Mouse (Mus musculus) midbrain, embryonic 15.5 days (tissue): ENCODE data around the gene Slc25a23. TPM values are rescaled to one million over a fixed set of nuclear protein-coding genes. Genes with fewer than 3 reads are reported as not detected.

Experiments used
- ATAC-seq: fragments of 200-750 bp; cut with Nextera tagmentation; replicated peaks from 2 replicates; pipeline ENCODE4 v1.8.0; 2017; ENCODE audit warnings: moderate TSS enrichment
- H3K27ac ChIP-seq: fragments of 300-500 bp; sonication (generic); 2 replicates; pipeline ENCODE4 v1.5.1; 2015; ENCODE audit warnings: mild to moderate bottlenecking, inconsistent platforms
- H3K27me3 ChIP-seq: fragments of 300-500 bp; sonication (generic); replicated peaks from 2 replicates; pipeline ENCODE4 v1.6.1; 2015; ENCODE audit warnings: inconsistent platforms
- H3K36me3 ChIP-seq: fragments of 300-500 bp; sonication (generic); replicated peaks from 2 replicates; pipeline ENCODE4 v1.6.1; 2015; ENCODE audit warnings: inconsistent platforms
- H3K4me1 ChIP-seq: fragments of 300-500 bp; sonication (generic); 2 replicates; pipeline ENCODE4 v1.6.1; 2015; ENCODE audit warnings: inconsistent platforms
- H3K4me2 ChIP-seq: fragments of 300-500 bp; sonication (generic); 2 replicates; pipeline ENCODE4 v1.6.1; 2015; ENCODE audit warnings: inconsistent platforms, mild to moderate bottlenecking, moderate library complexity
- H3K4me3 ChIP-seq: fragments of 300-500 bp; sonication (generic); 2 replicates; pipeline ENCODE4 v1.5.1; 2015; ENCODE audit warnings: mild to moderate bottlenecking, inconsistent platforms
- H3K9ac ChIP-seq: fragments of 300-500 bp; sonication (generic); 2 replicates; pipeline ENCODE4 v1.6.1; 2015; ENCODE audit warnings: mild to moderate bottlenecking, inconsistent platforms
- H3K9me3 ChIP-seq: fragments of 300-500 bp; sonication (generic); 2 replicates; pipeline ENCODE4 v1.6.1; 2016; ENCODE audit warnings: inconsistent platforms
- WGBS: fragments of 180-500 bp; shearing (Covaris S2); methylation state at CpG from one replicate; pipeline ENCODE4 v1.1.7; 2015; ENCODE audit warnings: mixed read lengths; 5-methylcytosine and 5-hydroxymethylcytosine counted together
- polyA plus RNA-seq: library from polyadenylated mRNA; unstranded; fragments of >200 nt; fragmentation: Nextera tagmentation; extraction: Ambion mirVana; gene quantifications from 2 replicates; pipeline ENCODE4 v1.2.1, GENCODE M21; 2015

Slc25a23 gene
- polyA plus RNA-seq, 1 experiment from 2014 or later = 42.5 TPM

GRCm38 (mm10) chr17:57007137-57007905, 52.3 kb downstream of the Slc25a23 start:
- H3K4me2 ChIP-seq = no peak overlapping the region
- peaks cover 44% of the 10 kb centered on the region for H3K36me3 ChIP-seq
- no peak overlapping the region for H3K9ac ChIP-seq
- H3K4me3 ChIP-seq = no peak overlapping the region
- peaks cover 19% of the 10 kb centered on the region for H3K4me1 ChIP-seq
- ATAC-seq = no peak
- H3K27ac ChIP-seq = no peak overlapping the region
- no peaks in the 10 kb centered on the region for H3K9me3 ChIP-seq
- WGBS = 94% methylated on average over 13 of the region's 13 CpGs
- no peaks in the 10 kb centered on the region for H3K27me3 ChIP-seq

GRCm38 (mm10) chr17:57003994-57004393, 55.7 kb downstream of the Slc25a23 start:
- 99% methylated on average over 7 of the region's 7 CpGs for WGBS
- ATAC-seq = no peak

GRCm38 (mm10) chr17:57001228-57001627, 58.4 kb downstream of the Slc25a23 start:
- Histone ChIP-seq H3K9me3 (no peaks in the 10 kb centered on the region), H3K27me3 (no peaks in the 10 kb centered on the region), H3K4me2 (no peak overlapping the region), H3K4me1 (peaks cover 15% of the 10 kb centered on the region), H3K27ac (no peak overlapping the region), H3K9ac (no peak overlapping the region), H3K36me3 (peaks cover 27% of the 10 kb centered on the region), H3K4me3 (no peak overlapping the region)
- ATAC-seq = no peak
- 83% methylated on average over 8 of the region's 8 CpGs for WGBS

More at GRCm38 (mm10) chr17:57003994-57004393, 55.7 kb downstream of the Slc25a23 start:
- no peak overlapping the region for H3K9ac ChIP-seq
- no peak overlapping the region for H3K27ac ChIP-seq
- no peak overlapping the region for H3K4me2 ChIP-seq
- no peaks in the 10 kb centered on the region for H3K4me1 ChIP-seq
- H3K36me3 ChIP-seq = peaks cover 44% of the 10 kb centered on the region
- H3K4me3 ChIP-seq = no peak overlapping the region
- H3K9me3 ChIP-seq = no peaks in the 10 kb centered on the region
- no peaks in the 10 kb centered on the region for H3K27me3 ChIP-seq

GRCm38 (mm10) chr17:56999968-57000609, 59.6 kb downstream of the Slc25a23 start, which contains the start of gene Pspn:
TSS of gene Pspn (minus strand) at chr17:57000018.
- peaks cover 15% of the 10 kb centered on the region for H3K4me1 ChIP-seq
- 85% methylated on average over 9 of the region's 9 CpGs for WGBS
- no peak within 1 kb of the TSS for H3K4me3 ChIP-seq
- H3K27me3 ChIP-seq = no peaks in the 10 kb centered on the region
- peaks cover 24% of the 10 kb centered on the region for H3K36me3 ChIP-seq
- no peaks in the 10 kb centered on the region for H3K9me3 ChIP-seq
- no peak for ATAC-seq
- no peak within 1 kb of the TSS for H3K4me2 ChIP-seq
- H3K27ac ChIP-seq = no peak within 1 kb of the TSS
- H3K9ac ChIP-seq = no peak within 1 kb of the TSS

GRCm38 (mm10) chr17:56999414-56999813, 60.2 kb downstream of the Slc25a23 start:
- Histone ChIP-seq H3K9ac (no peak overlapping the region), H3K4me3 (no peak overlapping the region), H3K4me1 (peaks cover 15% of the 10 kb centered on the region), H3K9me3 (no peaks in the 10 kb centered on the region), H3K36me3 (peaks cover 26% of the 10 kb centered on the region), H3K27me3 (no peaks in the 10 kb centered on the region), H3K27ac (no peak overlapping the region), H3K4me2 (no peak overlapping the region)
- 89% methylated on average over 9 of the region's 9 CpGs for WGBS
- ATAC-seq = no peak

GRCm38 (mm10) chr17:56997029-56997667, 62.5 kb downstream of the Slc25a23 start, which contains the start of gene Alkbh7:
TSS of gene Alkbh7 (plus strand) at chr17:56997339.
- Histone ChIP-seq H3K9ac (peak within 1 kb of the TSS; percentile 84), H3K4me2 (peak within 1 kb of the TSS; percentile 57), H3K4me1 (peaks cover 15% of the 10 kb centered on the region), H3K9me3 (no peaks in the 10 kb centered on the region), H3K36me3 (peaks cover 33% of the 10 kb centered on the region), H3K27me3 (no peaks in the 10 kb centered on the region), H3K4me3 (peak within 1 kb of the TSS; percentile 79), H3K27ac (peak within 1 kb of the TSS; percentile 86)
- ATAC-seq = peak; percentile 98
- under 1% methylated on average over 38 of the region's 38 CpGs for WGBS

GRCm38 (mm10) chr17:56996506-56996905, 63.2 kb downstream of the Slc25a23 start:
- Histone ChIP-seq H3K4me2 (peak overlapping the region; percentile 57), H3K4me3 (peak overlapping the region; percentile 79; the same call in 1 of the 2 replicates), H3K9me3 (no peaks in the 10 kb centered on the region), H3K36me3 (peaks cover 33% of the 10 kb centered on the region), H3K9ac (no peak overlapping the region), H3K4me1 (peaks cover 20% of the 10 kb centered on the region), H3K27ac (no peak overlapping the region), H3K27me3 (no peaks in the 10 kb centered on the region)
- WGBS = 75% methylated on average over 2 of the region's 2 CpGs
- ATAC-seq = 0 out of 2 replicates have a peak, but pooled peaks have one; percentile 0

GRCm38 (mm10) chr17:56995046-56995445, 64.6 kb downstream of the Slc25a23 start:
- H3K4me3 ChIP-seq = no peak overlapping the region
- ATAC-seq = no peak
- H3K4me2 ChIP-seq = no peak overlapping the region
- H3K9ac ChIP-seq = no peak overlapping the region
- H3K9me3 ChIP-seq = no peaks in the 10 kb centered on the region
- no peaks in the 10 kb centered on the region for H3K27me3 ChIP-seq
- WGBS = 93% methylated on average over 8 of the region's 8 CpGs
- H3K27ac ChIP-seq = no peak overlapping the region
- peaks cover 27% of the 10 kb centered on the region for H3K4me1 ChIP-seq
- peaks cover 33% of the 10 kb centered on the region for H3K36me3 ChIP-seq

Other genes with a start within 250 kb of the Slc25a23 start
- 5.4 and 6.0 TPM in 2 replicates for gene Rfx2, start 228.8 kb downstream of the Slc25a23 start, polyA plus RNA-seq
- not detected in 2 replicates for gene Acsbg2, start 185.4 kb downstream of the Slc25a23 start, polyA plus RNA-seq
- gene 1700061G19Rik, start 184.4 kb downstream of the Slc25a23 start, polyA plus RNA-seq = 0.37 and 0.49 TPM in 2 replicates
- gene Mllt1, start 124.4 kb downstream of the Slc25a23 start, polyA plus RNA-seq = 103 and 106 TPM in 2 replicates
- gene Acer1, start 77.7 kb downstream of the Slc25a23 start, polyA plus RNA-seq = not detected in 2 replicates
- 180 and 188 TPM in 2 replicates for gene Clpp, start 69.6 kb downstream of the Slc25a23 start, polyA plus RNA-seq
- gene Alkbh7, start 62.5 kb downstream of the Slc25a23 start, polyA plus RNA-seq = 53.2 and 57.1 TPM in 2 replicates
- 0.68 and 0.83 TPM in 2 replicates for gene Pspn, start 59.8 kb downstream of the Slc25a23 start, polyA plus RNA-seq
- 76.8 TPM in 2 replicates for gene Gtf2f1, start 48.6 kb downstream of the Slc25a23 start, polyA plus RNA-seq
- 0.43 and 0.73 TPM in 2 replicates for gene Gm17949, start 48.4 kb downstream of the Slc25a23 start, polyA plus RNA-seq
- 29.9 and 30.5 TPM in 2 replicates for gene Khsrp, start 28.3 kb downstream of the Slc25a23 start, polyA plus RNA-seq
- gene Slc25a41, start 18.2 kb downstream of the Slc25a23 start, polyA plus RNA-seq = not detected in 2 replicates
- 1.5 and 2.0 TPM in 2 replicates for gene Crb3, start 758 bp downstream of the Slc25a23 start, polyA plus RNA-seq
- gene Dennd1c, start 18.7 kb upstream of the Slc25a23 start, polyA plus RNA-seq = 5.8 TPM in 2 replicates
- gene Tubb4a, start 27.9 kb upstream of the Slc25a23 start, polyA plus RNA-seq = 388 and 395 TPM in 2 replicates
- 7.4 and 8.1 TPM in 2 replicates for gene Tnfsf9, start 45.5 kb upstream of the Slc25a23 start, polyA plus RNA-seq
- 1.1 and 1.2 TPM in 2 replicates for gene Cd70, start 89.9 kb upstream of the Slc25a23 start, polyA plus RNA-seq
- gene Tnfsf14, start 134.3 kb upstream of the Slc25a23 start, polyA plus RNA-seq = not detected in 2 replicates
- gene C3, start 168.3 kb upstream of the Slc25a23 start, polyA plus RNA-seq = 2.2 TPM in 2 replicates
- 22.7 and 23.1 TPM in 2 replicates for gene Gpr108, start 188.6 kb upstream of the Slc25a23 start, polyA plus RNA-seq
- gene Trip10, start 189.6 kb upstream of the Slc25a23 start, polyA plus RNA-seq = 9.6 and 10.5 TPM in 2 replicates
- gene Vav1, start 219.2 kb upstream of the Slc25a23 start, polyA plus RNA-seq = 1.5 and 1.6 TPM in 2 replicates